Mouse (Mus musculus) intestine, embryonic 14.5 days (tissue): ENCODE results near the gene Prss36. TPM values are rescaled to one million over a fixed set of nuclear protein-coding genes. Genes with fewer than 3 reads are reported as not detected.

Experiments used
- ATAC-seq: fragments of 200-750 bp; cut with Nextera tagmentation; replicated peaks from 2 replicates; pipeline ENCODE4 v1.8.0; 2017; ENCODE audit warnings: low read depth, moderate number of reproducible peaks, moderate TSS enrichment, moderate library complexity; ENCODE audit not compliant: low FRiP score, low TSS enrichment
- DNase-seq: peaks from one replicate; pipeline ENCODE4 v3.0.0-alpha.2; 2018; ENCODE audit warnings: low spot score
- H3K27ac ChIP-seq: fragments of 300-500 bp; sonication (generic); 2 replicates; pipeline ENCODE4 v1.5.1; 2014; ENCODE audit warnings: low read depth, mild to moderate bottlenecking, control low read depth
- H3K27me3 ChIP-seq: fragments of 300-500 bp; sonication (generic); replicated peaks from 2 replicates; pipeline ENCODE4 v1.6.1; 2014; ENCODE audit warnings: low read length, control low read depth; ENCODE audit not compliant: control insufficient read depth, insufficient read depth
- H3K36me3 ChIP-seq: fragments of 300-500 bp; sonication (generic); 2 replicates; pipeline ENCODE4 v1.6.1; 2014; ENCODE audit warnings: low read length, control low read depth; ENCODE audit not compliant: control insufficient read depth, insufficient read depth
- H3K4me1 ChIP-seq: fragments of 300-500 bp; sonication (generic); replicated peaks from 2 replicates; pipeline ENCODE4 v1.6.1; 2014; ENCODE audit warnings: low read length, control low read depth, mixed read lengths; ENCODE audit not compliant: control insufficient read depth, insufficient read depth
- H3K4me2 ChIP-seq: fragments of 300-500 bp; sonication (generic); 2 replicates; pipeline ENCODE4 v1.6.1; 2014; ENCODE audit warnings: low read length
- H3K4me3 ChIP-seq: fragments of 300-500 bp; sonication (generic); 2 replicates; pipeline ENCODE4 v1.5.1; 2014; ENCODE audit warnings: low read depth, low read length, control low read depth, mixed read lengths
- H3K9ac ChIP-seq: fragments of 300-500 bp; sonication (generic); 2 replicates; pipeline ENCODE4 v1.6.1; 2014; ENCODE audit warnings: mild to moderate bottlenecking, low read length
- H3K9me3 ChIP-seq: fragments of 300-500 bp; sonication (generic); 2 replicates; pipeline ENCODE4 v1.6.1; 2016; ENCODE audit warnings: low read length, control low read depth; ENCODE audit not compliant: control insufficient read depth
- WGBS: fragments of 180-500 bp; shearing (Covaris S2); extraction: QIAGEN DNeasy Blood & Tissue Kit; methylation state at CpG from one replicate; pipeline ENCODE4 v1.1.7; 2014; 5-methylcytosine and 5-hydroxymethylcytosine counted together
- polyA plus RNA-seq: library from polyadenylated mRNA; unstranded; fragments of >200 nt; fragmentation: Nextera tagmentation; extraction: Ambion mirVana; gene quantifications from 2 replicates; pipeline ENCODE4 v1.2.1, GENCODE M21; 2014

Prss36 gene
- polyA plus RNA-seq, 1 experiment from 2014 or later: 8.6 TPM

- H3K27ac ChIP-seq: no peak overlapping the region
Observed at GRCm38 (mm10) chr7:127974413-127974930, 27.9 kb upstream of the Prss36 start.

GRCm38 (mm10) chr7:127967922-127968828 is 21.6 kb upstream of the Prss36 start:
- Histone ChIP-seq H3K4me3 (peak overlapping the region; percentile 96), H3K4me2 (peak overlapping the region; percentile 87), H3K4me1 (peaks cover 20% of the 10 kb centered on the region), H3K27me3 (no peaks in the 10 kb centered on the region), H3K9me3 (no peaks in the 10 kb centered on the region), H3K9ac (peak overlapping the region; percentile 100), H3K36me3 (peaks cover 43% of the 10 kb centered on the region), H3K27ac (peak overlapping the region; percentile 97)
- ATAC-seq (peak; percentile 42; the same call in 1 of the 2 replicates), DNase-seq (peak; percentile 87)
- WGBS: under 1% methylated on average over 41 of the region's 42 CpGs

More at GRCm38 (mm10) chr7:127974413-127974930, 27.9 kb upstream of the Prss36 start:
- H3K36me3 ChIP-seq: peaks cover 100% of the 10 kb centered on the region
- H3K9ac ChIP-seq: no peak overlapping the region
- no peak for DNase-seq
- no peaks in the 10 kb centered on the region for H3K27me3 ChIP-seq
- H3K4me1 ChIP-seq: peaks cover 7% of the 10 kb centered on the region
- 82% methylated on average over 2 of the region's 2 CpGs for WGBS
- no peak overlapping the region for H3K4me2 ChIP-seq
- no peak overlapping the region for H3K4me3 ChIP-seq
- no peak for ATAC-seq
- no peaks in the 10 kb centered on the region for H3K9me3 ChIP-seq

GRCm38 (mm10) chr7:127967004-127967921 is 20.7 kb upstream of the Prss36 start, which contains the start of gene Fus:
Gene Fus, plus strand, starts transcription at chr7:127967457.
- Histone ChIP-seq H3K36me3 (peaks cover 34% of the 10 kb centered on the region), H3K9ac (peak within 1 kb of the TSS; percentile 100), H3K9me3 (no peaks in the 10 kb centered on the region), H3K4me3 (peak within 1 kb of the TSS; percentile 96), H3K27ac (peak within 1 kb of the TSS; percentile 97), H3K4me1 (peaks cover 20% of the 10 kb centered on the region), H3K4me2 (peak within 1 kb of the TSS; percentile 87), H3K27me3 (no peaks in the 10 kb centered on the region)
- peak; percentile 100 for DNase-seq
- under 1% methylated on average over 88 of the region's 92 CpGs for WGBS
- ATAC-seq: peak; percentile 93

GRCm38 (mm10) chr7:127966371-127966918 is 19.9 kb upstream of the Prss36 start:
- H3K4me1 ChIP-seq: peaks cover 20% of the 10 kb centered on the region
- peak overlapping the region; percentile 100 for H3K9ac ChIP-seq
- H3K27me3 ChIP-seq: no peaks in the 10 kb centered on the region
- peaks cover 26% of the 10 kb centered on the region for H3K36me3 ChIP-seq
- no peaks in the 10 kb centered on the region for H3K9me3 ChIP-seq
- H3K4me2 ChIP-seq: peak overlapping the region; percentile 64
- H3K27ac ChIP-seq: peak overlapping the region; percentile 97
- ATAC-seq: no peak
- peak overlapping the region; percentile 96 for H3K4me3 ChIP-seq
- 7% methylated on average over 10 of the region's 10 CpGs for WGBS
- peak; percentile 63 for DNase-seq

- Histone ChIP-seq H3K27me3 (no peaks in the 10 kb centered on the region), H3K27ac (no peak overlapping the region), H3K9ac (no peak overlapping the region), H3K36me3 (no peaks in the 10 kb centered on the region), H3K4me2 (no peak overlapping the region), H3K9me3 (no peaks in the 10 kb centered on the region), H3K4me1 (no peaks in the 10 kb centered on the region), H3K4me3 (no peak overlapping the region)
- ATAC-seq (no peak), DNase-seq (no peak)
- 59% methylated on average over 5 of the region's 5 CpGs for WGBS
Observed at GRCm38 (mm10) chr7:127959364-127959763, 12.8 kb upstream of the Prss36 start.

GRCm38 (mm10) chr7:127952864-127953581 is 6.5 kb upstream of the Prss36 start:
- Histone ChIP-seq H3K9me3 (no peaks in the 10 kb centered on the region), H3K4me3 (no peak overlapping the region), H3K27ac (no peak overlapping the region), H3K4me1 (no peaks in the 10 kb centered on the region), H3K27me3 (no peaks in the 10 kb centered on the region), H3K36me3 (no peaks in the 10 kb centered on the region), H3K4me2 (no peak overlapping the region), H3K9ac (no peak overlapping the region)
- 36% methylated on average over 13 of the region's 13 CpGs for WGBS
- no peak for DNase-seq
- no peak for ATAC-seq

- WGBS: 11% methylated on average over 23 of the region's 23 CpGs
- H3K4me2 ChIP-seq: peak overlapping the region; percentile 30; the same call in 1 of the 2 replicates
- peak; percentile 58 for DNase-seq
- H3K4me1 ChIP-seq: no peaks in the 10 kb centered on the region
- no peak overlapping the region for H3K4me3 ChIP-seq
- 0 out of 2 replicates have a peak overlapping the region, but pooled peaks have one; percentile 2 for H3K9ac ChIP-seq
- peaks cover 11% of the 10 kb centered on the region for H3K27me3 ChIP-seq
- ATAC-seq: 0 out of 2 replicates have a peak, but pooled peaks have one; percentile 56
- no peaks in the 10 kb centered on the region for H3K9me3 ChIP-seq
- no peaks in the 10 kb centered on the region for H3K36me3 ChIP-seq
- H3K27ac ChIP-seq: no peak overlapping the region
Observed at GRCm38 (mm10) chr7:127944614-127945013, 1.9 kb downstream of the Prss36 start.
